15 mouse cellular contexts compared by ENCODE assay signal in genomic region chr17:22784481-22784880, GRCm38 (mm10).
"Had no signal": no experiment of that assay in that cellular context is flagged by ENCODE, and none has a peak within 500 bp of the region (broad histone marks: within the 10 kb centered on the region; RNA-seq: fewer than 3 reads in every experiment).

No protein-coding gene starts in this region.

- H3K4me2 ChIP-seq: lung, embryonic 15.5 days; midbrain, embryonic 11.5 days had no signal

- ATAC-seq: liver, postnatal 0 days had no signal

- H3K27ac ChIP-seq: kidney, postnatal 0 days; layer of hippocampus, adult 2 months; liver, embryonic 14.5 days; lung, embryonic 15.5 days had no signal

- H3K4me1 ChIP-seq: lung, embryonic 15.5 days had no signal

- H3K27me3 ChIP-seq: lung, embryonic 15.5 days had no signal

- H3K9ac ChIP-seq: liver, embryonic 14.5 days; liver, postnatal 0 days; lung, embryonic 15.5 days had no signal

- H3K4me3 ChIP-seq: layer of hippocampus, adult 2 months; lung, embryonic 15.5 days had no signal

- DNase-seq: kidney, adult 18-20 months; kidney, postnatal 25 days; layer of hippocampus, adult 9-11 months; liver, postnatal 0 days; lung, postnatal 14 days; lung, postnatal 4 days; midbrain, embryonic 14.5 days; right cerebral cortex, postnatal 25 days; thymus, adult 18-20 months; thymus, postnatal 36 days had no signal
